Mouse (Mus musculus) midbrain, postnatal 0 days (tissue): Measurements from ENCODE around the gene Zfand3. TPM values are rescaled to one million over a fixed set of nuclear protein-coding genes. Genes with fewer than 3 reads are reported as not detected.

Experiments used
- ATAC-seq: fragments of 200-750 bp; cut with Nextera tagmentation; 2 replicates; pipeline ENCODE4 v1.8.0; 2017; ENCODE audit warnings: moderate number of reproducible peaks, mild to moderate bottlenecking, moderate TSS enrichment, moderate library complexity; ENCODE audit not compliant: low FRiP score
- DNase-seq: peaks from one replicate; pipeline ENCODE4 v3.0.0-alpha.2; 2015; ENCODE audit warnings: low spot score
- H3K27ac ChIP-seq: fragments of 300-500 bp; sonication (generic); 2 replicates; pipeline ENCODE4 v1.5.1; 2014; ENCODE audit warnings: low read depth, mild to moderate bottlenecking, low read length, mixed read lengths
- H3K27me3 ChIP-seq: fragments of 300-500 bp; sonication (generic); 2 replicates; pipeline ENCODE4 v1.6.1; 2014; ENCODE audit warnings: low read length, control low read depth, mixed read lengths; ENCODE audit not compliant: insufficient read depth
- H3K36me3 ChIP-seq: fragments of 300-500 bp; sonication (generic); 2 replicates; pipeline ENCODE4 v1.6.1; 2014; ENCODE audit warnings: low read length, control low read depth, mixed read lengths; ENCODE audit not compliant: insufficient read depth
- H3K4me1 ChIP-seq: fragments of 300-500 bp; sonication (generic); 2 replicates; pipeline ENCODE4 v1.6.1; 2014; ENCODE audit warnings: mild to moderate bottlenecking, control low read depth, antibody characterized with exemption, low read length, mixed read lengths; ENCODE audit not compliant: insufficient read depth
- H3K4me2 ChIP-seq: fragments of 300-500 bp; sonication (generic); 2 replicates; pipeline ENCODE4 v1.6.1; 2014; ENCODE audit warnings: low read depth, mild to moderate bottlenecking, low read length, mixed read lengths; ENCODE audit not compliant: poor library complexity, severe bottlenecking
- H3K4me3 ChIP-seq: fragments of 300-500 bp; sonication (generic); 2 replicates; pipeline ENCODE4 v1.5.1; 2014; ENCODE audit warnings: low read depth, mild to moderate bottlenecking, low read length, moderate library complexity
- H3K9ac ChIP-seq: fragments of 300-500 bp; sonication (generic); replicated peaks from 2 replicates; pipeline ENCODE4 v1.6.1; 2014; ENCODE audit warnings: mild to moderate bottlenecking, low read length, moderate library complexity, mixed read lengths; ENCODE audit not compliant: poor library complexity, severe bottlenecking
- H3K9me3 ChIP-seq: fragments of 300-500 bp; sonication (generic); 2 replicates; pipeline ENCODE4 v1.6.1; 2016; ENCODE audit warnings: low read length, control low read depth
- CTCF ChIP-seq: IDR thresholded peaks from 2 replicates; pipeline ENCODE4 v1.5.1; 2016; ENCODE audit warnings: antibody characterized with exemption, mild to moderate bottlenecking
- WGBS: fragments of 180-500 bp; shearing (Covaris S2); extraction: QIAGEN DNeasy Blood & Tissue Kit; methylation state at CpG from one replicate; pipeline ENCODE4 v1.1.7; 2014; 5-methylcytosine and 5-hydroxymethylcytosine counted together
- polyA plus RNA-seq: library from polyadenylated mRNA; unstranded; fragments of >200 nt; fragmentation: Nextera tagmentation; extraction: Ambion mirVana; gene quantifications from 2 replicates; pipeline ENCODE4 v1.2.1, GENCODE M21; 2015
- total RNA-seq: library from RNA; depleted of rRNA; stranded (reverse); fragments of >200 nt; gene quantifications from 2 replicates; pipeline ENCODE4 v1.2.3, GENCODE M21; 2014

Zfand3 gene
- total and polyA plus RNA-seq, 2 experiments from 2014 or later: 41.3 to 72.2 TPM

DNA sequence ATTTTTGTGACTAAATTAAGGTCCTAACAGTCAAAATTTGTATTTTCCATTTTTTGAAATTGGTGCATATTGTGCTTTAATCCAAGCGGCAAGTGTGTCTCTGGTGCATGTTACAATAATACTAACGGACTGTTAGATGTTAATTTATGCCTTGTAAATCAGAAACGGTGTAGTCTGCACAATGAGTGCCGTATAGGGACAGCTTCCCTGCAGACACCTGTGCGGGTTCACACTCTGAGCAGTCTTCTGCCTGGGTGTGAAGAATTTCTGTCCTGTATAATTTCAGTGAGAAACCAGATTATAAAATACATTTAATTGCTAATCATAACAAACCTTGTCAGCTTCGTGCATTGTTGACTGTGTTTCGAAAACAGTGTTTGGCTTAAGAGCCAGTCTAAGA lies 124.7 kb downstream of the Zfand3 start:
- 51% methylated on average over 7 of the region's 7 CpGs for WGBS
- H3K36me3 ChIP-seq: no peaks in the 10 kb centered on the region

DNA sequence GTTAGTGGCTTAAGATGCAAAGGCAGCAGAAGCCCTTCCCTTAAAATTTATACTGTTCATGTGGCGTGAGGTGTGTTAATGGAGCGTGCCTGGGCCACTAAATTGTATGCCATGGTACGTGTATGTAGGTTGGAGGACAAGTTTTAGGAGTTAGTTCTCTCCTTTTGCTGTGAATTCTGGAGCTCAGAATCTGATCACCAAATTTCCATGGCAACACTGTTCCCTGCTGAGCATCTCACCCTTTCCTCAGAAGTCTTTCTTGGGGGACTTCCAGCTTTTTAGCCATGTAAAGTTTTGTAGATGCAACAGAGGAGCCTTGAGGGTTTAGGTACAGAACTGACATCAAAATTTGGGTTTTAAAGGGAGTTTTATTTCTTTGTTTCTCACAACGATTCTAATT lies 125.8 kb downstream of the Zfand3 start:
- Histone ChIP-seq H3K9me3 (no peaks in the 10 kb centered on the region), H3K27ac (no peak overlapping the region), H3K4me2 (no peak overlapping the region), H3K9ac (no peak overlapping the region), H3K4me3 (no peak overlapping the region), H3K4me1 (no peaks in the 10 kb centered on the region), H3K27me3 (no peaks in the 10 kb centered on the region), H3K36me3 (no peaks in the 10 kb centered on the region; the same call in 1 of the 2 replicates)
- ATAC-seq (no peak), DNase-seq (no peak)
- TF ChIP-seq CTCF: no peak
- WGBS: 70% methylated on average over 4 of the region's 4 CpGs

More for the DNA sequence above, 124.7 kb downstream of the Zfand3 start:
- no peak overlapping the region for H3K9ac ChIP-seq
- no peaks in the 10 kb centered on the region for H3K4me1 ChIP-seq
- DNase-seq (no peak), ATAC-seq (no peak)
- no peak overlapping the region for H3K4me3 ChIP-seq
- H3K27me3 ChIP-seq: no peaks in the 10 kb centered on the region
- H3K9me3 ChIP-seq: no peaks in the 10 kb centered on the region
- no peak for TF ChIP-seq CTCF
- no peak overlapping the region for H3K4me2 ChIP-seq
- H3K27ac ChIP-seq: no peak overlapping the region

- Histone ChIP-seq H3K9me3 (no peaks in the 10 kb centered on the region), H3K27ac (no peak overlapping the region), H3K36me3 (no peaks in the 10 kb centered on the region; the same call in 1 of the 2 replicates), H3K4me1 (no peaks in the 10 kb centered on the region), H3K4me3 (no peak overlapping the region), H3K4me2 (no peak overlapping the region), H3K9ac (no peak overlapping the region), H3K27me3 (no peaks in the 10 kb centered on the region)
- ATAC-seq (no peak), DNase-seq (no peak)
- 86% methylated on average over 12 of the region's 12 CpGs for WGBS
- no peak for TF ChIP-seq CTCF
These were observed 129.1 kb downstream of the Zfand3 start for GRCm38 (mm10) chr17:30133641-30134040.

DNA sequence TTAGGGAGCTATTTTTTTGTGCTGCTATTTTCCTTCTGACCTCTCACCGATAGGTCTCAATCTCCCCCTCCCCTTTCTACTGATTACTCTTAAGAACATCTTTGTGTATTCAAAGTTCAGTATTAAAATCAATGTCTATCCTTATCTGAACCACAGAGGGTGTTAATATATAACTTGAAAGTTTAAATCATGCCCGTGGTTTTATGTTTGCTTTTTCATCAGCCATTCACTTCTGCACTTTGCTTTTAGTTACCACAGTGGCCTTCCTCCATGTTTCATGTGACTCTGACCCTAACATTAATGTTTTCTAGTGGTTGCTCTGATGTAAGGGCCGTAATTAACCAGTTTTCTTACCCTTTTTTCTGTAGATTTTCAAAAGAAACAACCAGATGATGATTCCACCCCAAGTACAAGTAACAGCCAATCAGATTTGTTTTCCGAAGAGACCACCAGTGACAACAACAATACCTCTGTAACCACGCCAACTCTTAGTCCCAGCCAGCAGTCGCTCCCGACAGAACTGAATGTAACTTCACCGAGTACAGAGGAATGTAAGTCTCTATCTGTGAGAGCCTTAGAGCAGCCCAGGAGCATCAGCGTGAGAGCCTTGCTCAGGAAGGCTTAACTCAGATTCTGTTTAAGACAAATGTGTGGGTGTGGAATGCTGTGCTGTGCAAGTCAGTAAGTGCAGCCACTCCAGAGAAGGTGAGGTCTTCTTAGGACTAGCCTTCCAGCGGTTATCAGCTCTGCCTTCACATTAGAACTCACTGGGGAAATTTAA lies 130.6 kb downstream of the Zfand3 start:
- TF ChIP-seq CTCF: no peak
- Histone ChIP-seq H3K27ac (no peak overlapping the region), H3K4me1 (no peaks in the 10 kb centered on the region), H3K9ac (no peak overlapping the region), H3K4me2 (no peak overlapping the region), H3K4me3 (no peak overlapping the region), H3K27me3 (no peaks in the 10 kb centered on the region), H3K9me3 (no peaks in the 10 kb centered on the region), H3K36me3 (no peaks in the 10 kb centered on the region; the same call in 1 of the 2 replicates)
- 73% methylated on average over 10 of the region's 10 CpGs for WGBS
- DNase-seq (no peak), ATAC-seq (no peak)

DNA sequence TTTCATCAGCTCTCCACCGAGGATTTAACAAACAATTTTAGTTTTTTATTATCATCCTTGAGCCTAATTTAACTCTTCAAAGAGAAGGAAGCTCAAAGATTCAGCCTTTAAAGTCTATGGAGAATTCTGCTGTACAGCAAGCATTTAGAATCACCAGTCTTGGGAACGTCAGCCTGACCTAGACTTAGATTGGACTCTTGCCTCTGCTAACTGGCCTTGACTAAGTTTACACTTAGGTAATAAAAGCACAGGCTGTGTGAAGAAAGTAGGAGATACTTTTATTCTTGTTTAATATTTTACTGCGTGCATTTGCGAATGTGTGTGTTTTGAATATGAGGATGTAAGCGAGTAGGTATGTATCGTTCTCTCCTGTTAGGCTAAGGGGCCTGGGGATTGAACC lies 131.4 kb downstream of the Zfand3 start:
- Histone ChIP-seq H3K27me3 (no peaks in the 10 kb centered on the region), H3K27ac (no peak overlapping the region), H3K9me3 (no peaks in the 10 kb centered on the region), H3K9ac (no peak overlapping the region), H3K4me3 (no peak overlapping the region), H3K36me3 (no peaks in the 10 kb centered on the region; the same call in 1 of the 2 replicates), H3K4me1 (no peaks in the 10 kb centered on the region), H3K4me2 (no peak overlapping the region)
- no peak for TF ChIP-seq CTCF
- ATAC-seq (no peak), DNase-seq (no peak)
- 90% methylated on average over 6 of the region's 6 CpGs for WGBS

GRCm38 (mm10) chr17:30136684-30137083 lies 132.2 kb downstream of the Zfand3 start:
- H3K27me3 ChIP-seq: no peaks in the 10 kb centered on the region
- no peaks in the 10 kb centered on the region for H3K9me3 ChIP-seq
- no peak overlapping the region for H3K4me3 ChIP-seq
- no peak for DNase-seq
- TF ChIP-seq CTCF: no peak
- no peaks in the 10 kb centered on the region; the same call in 1 of the 2 replicates for H3K36me3 ChIP-seq
- WGBS: 92% methylated on average over 5 of the region's 5 CpGs
- H3K4me2 ChIP-seq: no peak overlapping the region
- ATAC-seq: no peak
- no peak overlapping the region for H3K27ac ChIP-seq
- no peak overlapping the region for H3K9ac ChIP-seq
- no peaks in the 10 kb centered on the region for H3K4me1 ChIP-seq
